9 mouse cellular contexts compared by ENCODE assay signal in the genomic region with DNA sequence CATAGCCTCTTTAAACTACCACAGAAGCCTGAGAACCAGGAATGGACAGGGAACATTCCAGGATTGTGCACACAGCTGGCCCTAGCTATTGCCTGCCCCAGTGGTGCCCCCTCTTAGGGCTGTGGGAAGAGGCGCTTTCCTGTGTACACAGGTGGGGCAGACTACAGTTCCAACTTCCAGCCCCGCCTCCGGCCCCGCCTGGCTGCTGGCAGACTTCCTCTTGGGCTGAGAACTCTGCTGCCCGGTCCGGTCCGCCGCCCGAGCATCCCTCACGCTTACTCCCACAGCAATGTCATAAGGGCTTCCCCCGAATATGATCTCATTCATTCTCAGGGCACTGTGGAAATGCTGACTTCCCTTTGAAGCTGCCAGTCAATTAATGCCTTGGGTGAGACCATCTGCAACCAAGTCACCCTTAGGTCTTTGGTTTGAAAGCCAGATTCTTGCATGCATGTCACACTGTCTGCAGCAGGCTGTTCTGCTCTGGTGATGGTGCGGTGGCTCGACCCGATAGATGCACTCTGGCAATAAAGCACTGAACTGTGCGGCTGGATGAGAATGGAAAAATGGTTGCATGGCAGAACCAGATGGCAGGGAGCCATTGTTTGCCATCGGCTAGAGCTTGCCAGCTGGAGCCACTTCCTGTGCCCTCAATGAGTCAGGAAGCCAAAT. TPM values are rescaled to one million over a fixed set of nuclear protein-coding genes. Genes with fewer than 3 reads are reported as not detected.
DNase-seq lines count a peak whose midpoint lies in the region; ATAC-seq and TF ChIP-seq lines count a peak whose summit lies in the region.
"Had no signal": no experiment of that assay in that cellular context is flagged by ENCODE, and none has a peak within 500 bp of the region (broad histone marks: within the 10 kb centered on the region; RNA-seq: fewer than 3 reads in every experiment).

No protein-coding gene starts in this region.

- no peak for TF ChIP-seq CTCF in small intestine, adult 2 months (IDR thresholded peaks at IDR 0.05; ENCODE audit: extremely low read depth, insufficient read length, insufficient replicate concordance, low read depth, low read length)

- peak; percentile 97 for DNase-seq in heart, adult 11 months
- peak; percentile 41 to 54 for DNase-seq in cerebellum, postnatal 25 days
- DNase-seq in lung, postnatal 14 days = peak; percentile 80
- no peak for DNase-seq in right cerebral cortex, postnatal 25 days

- no peak; the same call in 1 of the 2 replicates for ATAC-seq in heart, embryonic 11.5 days (replicated peaks; ENCODE audit: insufficient number of reproducible peaks, low FRiP score, low TSS enrichment)
- peak; percentile 72 for ATAC-seq in heart, embryonic 12.5 days (ENCODE audit: insufficient number of reproducible peaks, low FRiP score)
- peak; percentile 85 for ATAC-seq in kidney, embryonic 14.5 days (ENCODE audit: low FRiP score, low TSS enrichment)

- no peaks in the 10 kb centered on the region for H3K9me3 ChIP-seq in heart, embryonic 11.5 days (replicated peaks; ENCODE audit: control insufficient read depth, low read length)
- H3K9me3 ChIP-seq in heart, embryonic 12.5 days (replicated peaks) = no peaks in the 10 kb centered on the region
- H3K9me3 ChIP-seq in kidney, embryonic 14.5 days (ENCODE audit: control insufficient read depth, low read length) = no peaks in the 10 kb centered on the region

- no peak overlapping the region for H3K4me3 ChIP-seq in heart, embryonic 11.5 days (ENCODE audit: low read depth, low read length)
- H3K4me3 ChIP-seq in heart, embryonic 12.5 days = no peak overlapping the region
- H3K4me3 ChIP-seq in kidney, embryonic 14.5 days (ENCODE audit: low read length) = no peak overlapping the region
- peak overlapping the region; percentile 41 for H3K4me3 ChIP-seq in small intestine, adult 2 months (ENCODE audit: low read depth, low read length)

- no peaks in the 10 kb centered on the region for H3K27me3 ChIP-seq in heart, embryonic 11.5 days (ENCODE audit: control insufficient read depth, insufficient read depth, low read length)
- H3K27me3 ChIP-seq in heart, embryonic 12.5 days (replicated peaks) = no peaks in the 10 kb centered on the region
- no peaks in the 10 kb centered on the region for H3K27me3 ChIP-seq in kidney, embryonic 14.5 days (ENCODE audit: control insufficient read depth, insufficient read depth, low read length)
- no peaks in the 10 kb centered on the region for H3K27me3 ChIP-seq in small intestine, adult 2 months (ENCODE audit: control insufficient read depth, insufficient read depth, low read length)

- 46% methylated on average over 16 of the region's 16 CpGs for WGBS in heart, embryonic 11.5 days (ENCODE audit: insufficient replicate concordance)
- 44% methylated on average over 16 of the region's 16 CpGs for WGBS in heart, embryonic 12.5 days
- 23% methylated on average over 16 of the region's 16 CpGs for WGBS in kidney, embryonic 14.5 days
- WGBS in small intestine, adult 2 months = 6% methylated on average over 16 of the region's 16 CpGs

- no peak overlapping the region for H3K4me2 ChIP-seq in heart, embryonic 11.5 days
- H3K4me2 ChIP-seq in heart, embryonic 12.5 days = no peak overlapping the region; the same call in 1 of the 2 replicates
- peak overlapping the region; percentile 22; the same call in 1 of the 2 replicates for H3K4me2 ChIP-seq in kidney, embryonic 14.5 days (replicated peaks; ENCODE audit: low read depth, low read length)

- no peaks in the 10 kb centered on the region for H3K36me3 ChIP-seq in heart, embryonic 11.5 days (ENCODE audit: control insufficient read depth, insufficient read depth, low read length)
- no peaks in the 10 kb centered on the region for H3K36me3 ChIP-seq in heart, embryonic 12.5 days
- H3K36me3 ChIP-seq in kidney, embryonic 14.5 days (ENCODE audit: control insufficient read depth, insufficient read depth, low read length) = no peaks in the 10 kb centered on the region
- H3K36me3 ChIP-seq in small intestine, adult 2 months (ENCODE audit: control insufficient read depth, insufficient read depth, low read length) = no peaks in the 10 kb centered on the region

- no peak overlapping the region for H3K9ac ChIP-seq in heart, embryonic 11.5 days (ENCODE audit: low read depth, low read length)
- no peak overlapping the region for H3K9ac ChIP-seq in heart, embryonic 12.5 days
- no peak overlapping the region for H3K9ac ChIP-seq in kidney, embryonic 14.5 days (ENCODE audit: low read depth, low read length)

- no peak for TF ChIP-seq POLR2A in small intestine, adult 2 months (IDR thresholded peaks at IDR 0.05; ENCODE audit: low read depth, low read length)

- H3K27ac ChIP-seq in heart, embryonic 11.5 days (ENCODE audit: low read depth, low read length) = no peak overlapping the region
- no peak overlapping the region for H3K27ac ChIP-seq in heart, embryonic 12.5 days (ENCODE audit: poor library complexity, severe bottlenecking)
- peak overlapping the region; percentile 68 for H3K27ac ChIP-seq in kidney, embryonic 14.5 days (ENCODE audit: low read depth, low read length)
- H3K27ac ChIP-seq in small intestine, adult 2 months (ENCODE audit: insufficient read depth, low read depth, low read length) = peak overlapping the region; percentile 82

- H3K4me1 ChIP-seq in heart, embryonic 11.5 days (ENCODE audit: control insufficient read depth, insufficient read depth, low read length) = peaks cover 10% of the 10 kb centered on the region; the same call in 1 of the 2 replicates
- H3K4me1 ChIP-seq in heart, embryonic 12.5 days (replicated peaks) = peaks cover 22% of the 10 kb centered on the region
- peaks cover 11% of the 10 kb centered on the region for H3K4me1 ChIP-seq in kidney, embryonic 14.5 days (ENCODE audit: control insufficient read depth, insufficient read depth, low read length)
- peaks cover 39% of the 10 kb centered on the region for H3K4me1 ChIP-seq in small intestine, adult 2 months (ENCODE audit: control insufficient read depth, insufficient read depth, insufficient read length, low read length)

RNA-seq across cellular contexts. Expression of a gene that starts 13.2 kb away (rescaled TPM):
- not detected in 2 replicates for polyA plus RNA-seq in heart, embryonic 11.5 days (2014; fragmentation: Nextera tagmentation; extraction: Ambion mirVana)
- polyA plus RNA-seq in heart, embryonic 12.5 days (2016; fragmentation: Nextera tagmentation; extraction: Ambion mirVana) = not detected in 2 replicates
- polyA plus RNA-seq in kidney, embryonic 14.5 days (2014; fragmentation: Nextera tagmentation; extraction: Ambion mirVana) = 0.30 and 0.50 TPM in 2 replicates
- polyA plus RNA-seq in small intestine, adult 2 months (2012; rRNA removed) = not detected in 2 replicates
- polyA plus RNA-seq: spleen, adult 2 months had no signal

RNA-seq across cellular contexts. Expression of a gene that starts 38.9 kb away (rescaled TPM):
- 7.7 and 10.0 TPM in 2 replicates for polyA plus RNA-seq in heart, embryonic 11.5 days (2014; fragmentation: Nextera tagmentation; extraction: Ambion mirVana)
- 28.0 and 30.2 TPM in 2 replicates for polyA plus RNA-seq in heart, embryonic 12.5 days (2016; fragmentation: Nextera tagmentation; extraction: Ambion mirVana)
- polyA plus RNA-seq in kidney, embryonic 14.5 days (2014; fragmentation: Nextera tagmentation; extraction: Ambion mirVana) = 14.0 and 23.7 TPM in 2 replicates
- 131 and 234 TPM in 2 replicates for polyA plus RNA-seq in small intestine, adult 2 months (2012; rRNA removed)

Comparison
In these comparisons a context has a peak if more than half of its experiments do, and no peak if none do; other contexts are left out.
1. H3K27ac ChIP-seq: peak in kidney, embryonic 14.5 days (single experiment) and small intestine, adult 2 months (single experiment); none in heart, embryonic 11.5 days (single experiment) and heart, embryonic 12.5 days (single experiment).